Mouse (Mus musculus): ENCODE data around the gene Hsf5.

Hsf5 gene

GRCm38 (mm10) chr11:87688478-87689203 is 71.7 kb downstream of the Hsf5 start:
- DNase-seq = no peak

- DNase-seq = peak; percentile 51 to 63
These were observed 72.4 kb downstream of the Hsf5 start for GRCm38 (mm10) chr11:87689402-87689808.

- DNase-seq = no peak
These were observed 73.2 kb downstream of the Hsf5 start for GRCm38 (mm10) chr11:87690054-87690740.

GRCm38 (mm10) chr11:87697131-87697682 is 80.2 kb downstream of the Hsf5 start:
- no peak for DNase-seq

- DNase-seq = no peak
These were observed 81.2 kb downstream of the Hsf5 start for GRCm38 (mm10) chr11:87698126-87698525.

- no peak for DNase-seq
These were observed 84.1 kb downstream of the Hsf5 start for GRCm38 (mm10) chr11:87701108-87701507.

- no peak for DNase-seq
These were observed 85.1 kb downstream of the Hsf5 start for GRCm38 (mm10) chr11:87701877-87702620.

- DNase-seq = no peak
These were observed 86.7 kb downstream of the Hsf5 start for GRCm38 (mm10) chr11:87703654-87704053.

GRCm38 (mm10) chr11:87704289-87704688 is 87.3 kb downstream of the Hsf5 start:
- DNase-seq = peak; percentile 25 to 36

GRCm38 (mm10) chr11:87707570-87707969 is 90.6 kb downstream of the Hsf5 start:
- no peak for DNase-seq

- no peak for DNase-seq
These were observed 92.0 kb downstream of the Hsf5 start for GRCm38 (mm10) chr11:87708979-87709378.
